Mouse (Mus musculus): ENCODE data around the gene Pax2. TPM values are rescaled to one million over a fixed set of nuclear protein-coding genes. Genes with fewer than 3 reads are reported as not detected.

The Pax2 gene
- polyA plus RNA-seq, 1 experiment from 2014 or later = 8.0 TPM

GRCm38 (mm10) chr19:44752056-44752940 lies 3.5 kb upstream of the Pax2 start:
- Histone ChIP-seq H3K36me3 (ENCODE audit: control insufficient read depth, insufficient read depth, low read length) (no peaks in the 10 kb centered on the region), H3K27ac (ENCODE audit: low read depth, low read length) (peak overlapping the region; percentile 56; the same call in 1 of the 2 replicates), H3K27me3 (ENCODE audit: control insufficient read depth, insufficient read depth, low read length) (peaks cover 98% of the 10 kb centered on the region), H3K4me2 (ENCODE audit: low read depth) (peak overlapping the region; percentile 14), H3K9me3 (ENCODE audit: control insufficient read depth, low read length) (no peaks in the 10 kb centered on the region), H3K9ac (ENCODE audit: low read length) (peak overlapping the region; percentile 10; the same call in 1 of the 2 replicates), H3K4me1 (ENCODE audit: control insufficient read depth, insufficient read depth, low read length) (peaks cover 17% of the 10 kb centered on the region), H3K4me3 (ENCODE audit: low read depth, low read length) (no peak overlapping the region; the same call in 1 of the 2 replicates)
- DNase-seq (ENCODE audit: low spot score) = no peak
- WGBS = under 1% methylated on average over 31 of the region's 31 CpGs
- ATAC-seq (ENCODE audit: insufficient read depth, low FRiP score, low TSS enrichment) = no peak

GRCm38 (mm10) chr19:44753361-44753760 lies 2.5 kb upstream of the Pax2 start:
- Histone ChIP-seq H3K9me3 (ENCODE audit: control insufficient read depth, low read length) (no peaks in the 10 kb centered on the region), H3K27me3 (ENCODE audit: control insufficient read depth, insufficient read depth, low read length) (peaks cover 97% of the 10 kb centered on the region), H3K36me3 (ENCODE audit: control insufficient read depth, insufficient read depth, low read length) (no peaks in the 10 kb centered on the region), H3K4me2 (ENCODE audit: low read depth) (0 out of 2 replicates have a peak overlapping the region, but pooled peaks have one; percentile 4), H3K27ac (ENCODE audit: low read depth, low read length) (peak overlapping the region; percentile 56; the same call in 1 of the 2 replicates), H3K4me1 (ENCODE audit: control insufficient read depth, insufficient read depth, low read length) (peaks cover 17% of the 10 kb centered on the region), H3K9ac (ENCODE audit: low read length) (no peak overlapping the region), H3K4me3 (ENCODE audit: low read depth, low read length) (peak overlapping the region; percentile 6; the same call in 1 of the 2 replicates)
- 2% methylated on average over 14 of the region's 14 CpGs for WGBS
- ATAC-seq (ENCODE audit: insufficient read depth, low FRiP score, low TSS enrichment) (no peak), DNase-seq (ENCODE audit: low spot score) (peak; percentile 35)

GRCm38 (mm10) chr19:44754461-44755377 lies 1.1 kb upstream of the Pax2 start:
- peaks cover 91% of the 10 kb centered on the region for H3K27me3 ChIP-seq (ENCODE audit: control insufficient read depth, insufficient read depth, low read length)
- H3K36me3 ChIP-seq (ENCODE audit: control insufficient read depth, insufficient read depth, low read length) = no peaks in the 10 kb centered on the region
- peak overlapping the region; percentile 71 for H3K4me2 ChIP-seq (ENCODE audit: low read depth)
- H3K27ac ChIP-seq (ENCODE audit: low read depth, low read length) = peak overlapping the region; percentile 60
- ATAC-seq (ENCODE audit: insufficient read depth, low FRiP score, low TSS enrichment) = no peak
- DNase-seq (ENCODE audit: low spot score) = peak; percentile 80
- H3K4me3 ChIP-seq (ENCODE audit: low read depth, low read length) = peak overlapping the region; percentile 47; the same call in 1 of the 2 replicates
- peaks cover 17% of the 10 kb centered on the region for H3K4me1 ChIP-seq (ENCODE audit: control insufficient read depth, insufficient read depth, low read length)
- no peaks in the 10 kb centered on the region for H3K9me3 ChIP-seq (ENCODE audit: control insufficient read depth, low read length)
- no peak overlapping the region; the same call in 1 of the 2 replicates for H3K9ac ChIP-seq (ENCODE audit: low read length)
- WGBS = 2% methylated on average over 16 of the region's 16 CpGs

GRCm38 (mm10) chr19:44755378-44755692 lies 510 bp upstream of the Pax2 start:
- Histone ChIP-seq H3K9me3 (ENCODE audit: control insufficient read depth, low read length) (no peaks in the 10 kb centered on the region), H3K9ac (ENCODE audit: low read length) (peak overlapping the region; percentile 55), H3K27ac (ENCODE audit: low read depth, low read length) (peak overlapping the region; percentile 78), H3K4me3 (ENCODE audit: low read depth, low read length) (peak overlapping the region; percentile 47), H3K4me2 (ENCODE audit: low read depth) (peak overlapping the region; percentile 71), H3K27me3 (ENCODE audit: control insufficient read depth, insufficient read depth, low read length) (peaks cover 92% of the 10 kb centered on the region), H3K36me3 (ENCODE audit: control insufficient read depth, insufficient read depth, low read length) (no peaks in the 10 kb centered on the region), H3K4me1 (ENCODE audit: control insufficient read depth, insufficient read depth, low read length) (peaks cover 17% of the 10 kb centered on the region)
- WGBS = under 1% methylated on average over 13 of the region's 13 CpGs
- DNase-seq (ENCODE audit: low spot score) (peak; percentile 37), ATAC-seq (ENCODE audit: insufficient read depth, low FRiP score, low TSS enrichment) (no peak)

GRCm38 (mm10) chr19:44756421-44757230 lies 781 bp downstream of the Pax2 start:
- Histone ChIP-seq H3K36me3 (ENCODE audit: control insufficient read depth, insufficient read depth, low read length) (no peaks in the 10 kb centered on the region), H3K4me1 (ENCODE audit: control insufficient read depth, insufficient read depth, low read length) (peaks cover 17% of the 10 kb centered on the region), H3K27me3 (ENCODE audit: control insufficient read depth, insufficient read depth, low read length) (peaks cover 92% of the 10 kb centered on the region), H3K4me3 (ENCODE audit: low read depth, low read length) (peak overlapping the region; percentile 47), H3K9me3 (ENCODE audit: control insufficient read depth, low read length) (no peaks in the 10 kb centered on the region), H3K9ac (ENCODE audit: low read length) (peak overlapping the region; percentile 63), H3K27ac (ENCODE audit: low read depth, low read length) (peak overlapping the region; percentile 67), H3K4me2 (ENCODE audit: low read depth) (peak overlapping the region; percentile 71)
- ATAC-seq (ENCODE audit: insufficient read depth, low FRiP score, low TSS enrichment) = peak; percentile 78
- WGBS = under 1% methylated on average over 69 of the region's 71 CpGs
- DNase-seq (ENCODE audit: low spot score) = peak; percentile 89

- peak overlapping the region; percentile 67 for H3K27ac ChIP-seq (ENCODE audit: low read depth, low read length)
- no peaks in the 10 kb centered on the region for H3K36me3 ChIP-seq (ENCODE audit: control insufficient read depth, insufficient read depth, low read length)
- peak overlapping the region; percentile 63 for H3K9ac ChIP-seq (ENCODE audit: low read length)
- under 1% methylated on average over 30 of the region's 38 CpGs for WGBS
- peak overlapping the region; percentile 71 for H3K4me2 ChIP-seq (ENCODE audit: low read depth)
- H3K27me3 ChIP-seq (ENCODE audit: control insufficient read depth, insufficient read depth, low read length) = peaks cover 92% of the 10 kb centered on the region
- ATAC-seq (ENCODE audit: insufficient read depth, low FRiP score, low TSS enrichment) (no peak), DNase-seq (ENCODE audit: low spot score) (peak; percentile 56)
- H3K4me3 ChIP-seq (ENCODE audit: low read depth, low read length) = peak overlapping the region; percentile 47
- no peaks in the 10 kb centered on the region for H3K9me3 ChIP-seq (ENCODE audit: control insufficient read depth, low read length)
- peaks cover 17% of the 10 kb centered on the region for H3K4me1 ChIP-seq (ENCODE audit: control insufficient read depth, insufficient read depth, low read length)
Observed at GRCm38 (mm10) chr19:44757231-44757871, 1.5 kb downstream of the Pax2 start.

- ATAC-seq (ENCODE audit: insufficient read depth, low FRiP score, low TSS enrichment) = no peak
- Histone ChIP-seq H3K4me3 (ENCODE audit: low read depth, low read length) (peak overlapping the region; percentile 28), H3K9ac (ENCODE audit: low read length) (peak overlapping the region; percentile 40), H3K4me1 (ENCODE audit: control insufficient read depth, insufficient read depth, low read length) (peaks cover 17% of the 10 kb centered on the region), H3K27ac (ENCODE audit: low read depth, low read length) (no peak overlapping the region), H3K36me3 (ENCODE audit: control insufficient read depth, insufficient read depth, low read length) (no peaks in the 10 kb centered on the region), H3K27me3 (ENCODE audit: control insufficient read depth, insufficient read depth, low read length) (peaks cover 92% of the 10 kb centered on the region), H3K4me2 (ENCODE audit: low read depth) (0 out of 2 replicates have a peak overlapping the region, but pooled peaks have one; percentile 1), H3K9me3 (ENCODE audit: control insufficient read depth, low read length) (no peaks in the 10 kb centered on the region)
- peak; percentile 57 for DNase-seq (ENCODE audit: low spot score)
- under 1% methylated on average over 28 of the region's 28 CpGs for WGBS
Observed at GRCm38 (mm10) chr19:44758846-44759245, 3.0 kb downstream of the Pax2 start.
